Mouse (Mus musculus) 3134 (cell line): ENCODE measurements around the gene Cd28.

Source experiments
- DNase-seq: peaks from one replicate; pipeline ENCODE4 v3.0.0-alpha.2; 2011; ENCODE audit warnings: low spot score; ENCODE audit not compliant: insufficient read length; ENCODE audit errors: extremely low read depth

The Cd28 gene

DNA sequence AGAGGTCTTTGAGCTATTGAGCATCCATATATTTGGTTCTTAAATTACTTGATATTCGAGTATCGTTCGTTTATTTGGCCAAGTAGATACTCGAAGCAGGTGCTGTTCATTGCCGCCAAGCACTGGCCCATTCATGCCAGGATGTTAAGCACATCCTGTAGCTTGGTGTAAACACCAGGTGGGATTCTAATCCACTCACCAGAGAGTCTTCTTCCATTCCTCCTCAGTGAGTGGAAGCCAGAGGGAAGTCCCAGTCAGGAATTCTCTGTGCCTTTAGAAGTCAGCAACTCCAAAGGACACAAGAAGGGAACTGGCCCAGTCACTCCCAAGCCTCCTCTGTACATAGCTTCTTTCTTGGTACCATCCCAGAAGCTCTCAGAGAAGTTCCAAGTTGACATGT, at the start of gene Cd28:
Cd28 (plus strand) TSS at position 234 of the 400 bp plus-strand sequence.
- DNase-seq: no peak

GRCm38 (mm10) chr1:60667873-60668616, 48.6 kb upstream of the Cd28 start:
- DNase-seq: no peak

GRCm38 (mm10) chr1:60669048-60669447, 47.6 kb upstream of the Cd28 start:
- no peak for DNase-seq

GRCm38 (mm10) chr1:60669664-60670063, 46.9 kb upstream of the Cd28 start:
- no peak for DNase-seq

GRCm38 (mm10) chr1:60670172-60670571, 46.4 kb upstream of the Cd28 start:
- no peak for DNase-seq

DNA sequence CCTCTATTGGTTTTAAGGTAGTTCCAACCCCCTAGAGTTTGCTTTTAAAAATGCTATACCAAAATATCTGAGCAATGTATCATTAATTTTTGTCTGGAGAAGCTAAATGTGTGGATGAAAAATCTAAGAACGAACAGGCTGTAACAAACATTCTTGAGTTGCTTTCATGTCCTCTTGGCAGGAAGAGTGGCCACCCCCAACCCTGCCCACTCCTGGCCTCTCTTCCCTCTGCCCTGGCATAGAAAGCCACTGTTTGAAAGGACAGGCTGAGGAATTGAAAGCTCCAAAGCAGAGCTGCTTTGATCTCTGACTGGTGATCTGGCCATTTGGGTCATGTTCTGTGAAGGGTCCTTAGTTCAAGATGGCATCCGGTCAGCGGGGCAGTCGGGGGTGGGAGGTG, 32.8 kb upstream of the Cd28 start:
- DNase-seq: no peak

DNA sequence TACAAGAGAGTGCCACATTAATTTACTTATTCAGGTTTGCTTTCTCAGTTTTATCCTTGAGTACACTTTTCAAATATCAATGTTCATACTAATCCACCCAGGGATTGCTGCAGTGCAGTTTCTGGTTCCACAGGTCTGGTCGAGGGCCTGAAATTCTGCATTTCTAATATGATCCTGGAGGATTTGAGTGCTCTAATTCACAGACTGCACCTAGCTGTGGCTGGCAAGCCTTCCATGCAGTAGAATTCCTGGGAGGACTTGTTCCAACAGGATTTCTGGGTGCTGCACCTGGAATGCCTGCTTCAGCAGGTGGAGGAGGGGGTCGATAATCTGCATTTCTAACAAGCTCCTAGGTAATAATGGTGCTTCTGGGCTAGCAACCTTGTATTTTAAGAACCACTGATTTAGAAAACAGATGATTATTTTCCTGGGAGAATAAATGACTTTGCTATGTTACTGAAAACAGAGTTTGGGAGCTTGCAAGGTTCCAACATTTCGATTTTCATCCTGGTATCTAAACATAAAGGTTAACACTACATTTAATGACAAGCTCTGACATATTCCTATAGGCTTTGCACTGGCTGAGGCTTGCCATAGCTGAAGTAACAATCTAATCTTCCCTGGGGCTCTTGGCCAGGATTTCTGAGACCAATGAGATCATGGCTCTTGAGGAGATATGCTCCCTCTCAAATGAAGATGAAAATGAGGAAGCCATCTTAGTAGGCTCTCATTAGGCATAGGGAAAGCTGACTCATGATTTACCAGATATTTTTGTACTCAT, 20.3 kb upstream of the Cd28 start:
- no peak for DNase-seq

- peak; percentile 48 for DNase-seq
Measured at GRCm38 (mm10) chr1:60702641-60703040, 14.0 kb upstream of the Cd28 start.

DNA sequence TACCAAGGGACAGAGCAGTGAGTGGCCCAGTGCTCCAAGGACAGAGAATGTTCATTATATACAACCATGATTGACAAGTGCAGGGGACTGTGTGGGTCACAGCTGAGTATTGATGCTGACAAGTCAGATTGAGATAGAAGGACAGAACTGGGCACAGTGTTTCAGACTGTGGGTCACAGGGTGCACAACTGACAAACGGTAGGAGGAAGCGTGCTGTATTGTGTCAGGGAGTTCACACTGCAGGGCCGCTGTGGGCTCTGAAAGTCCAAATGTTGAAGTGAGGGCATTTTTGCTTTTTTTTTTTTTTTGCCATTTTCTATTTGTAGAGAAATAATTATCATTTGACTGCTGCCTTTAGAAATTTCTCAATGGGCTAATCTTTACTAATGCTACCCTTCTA, 3.4 kb upstream of the Cd28 start:
- no peak for DNase-seq

GRCm38 (mm10) chr1:60715651-60716196, 876 bp upstream of the Cd28 start:
- DNase-seq: no peak

DNA sequence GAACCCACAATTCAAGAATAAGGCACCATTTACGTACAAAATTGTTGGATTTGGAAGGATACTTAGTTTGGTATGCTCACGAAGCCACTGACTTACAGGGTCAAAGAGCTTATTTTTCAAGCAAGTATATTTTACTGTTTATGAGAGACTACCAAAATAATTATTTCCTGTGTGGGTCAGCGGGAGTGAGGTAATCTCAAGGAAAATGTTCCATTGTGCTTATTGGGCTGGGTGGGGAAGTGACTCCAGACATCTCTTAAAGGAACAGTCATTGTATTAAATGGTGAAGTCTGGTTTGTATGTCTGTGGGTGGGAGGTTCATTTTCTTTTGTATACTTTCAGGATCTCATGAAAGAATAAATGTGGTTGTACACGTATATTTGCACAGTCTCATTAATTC, 2.0 kb downstream of the Cd28 start:
- DNase-seq: no peak

- DNase-seq: no peak
Measured at GRCm38 (mm10) chr1:60723555-60723954, 7.0 kb downstream of the Cd28 start.

DNA sequence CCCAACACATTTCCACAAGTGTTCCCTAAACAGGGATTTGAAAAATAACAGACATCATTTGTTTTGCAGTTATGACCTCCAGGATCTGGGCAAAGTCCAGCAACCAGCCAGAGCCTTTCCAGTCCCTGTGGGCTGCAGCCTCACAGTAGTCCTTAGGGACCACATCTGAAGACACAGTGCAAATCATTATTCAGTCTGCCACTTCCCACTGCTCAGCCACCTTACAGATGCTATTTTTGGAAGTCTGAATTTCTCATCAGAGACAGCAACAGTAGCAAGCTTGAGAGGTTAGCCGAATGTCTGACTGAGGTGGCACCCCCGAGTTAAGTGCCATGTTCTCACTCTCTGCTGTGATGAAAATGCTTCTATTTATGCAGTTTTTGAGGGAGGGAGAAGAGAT, 15.3 kb downstream of the Cd28 start:
- DNase-seq: no peak

DNA sequence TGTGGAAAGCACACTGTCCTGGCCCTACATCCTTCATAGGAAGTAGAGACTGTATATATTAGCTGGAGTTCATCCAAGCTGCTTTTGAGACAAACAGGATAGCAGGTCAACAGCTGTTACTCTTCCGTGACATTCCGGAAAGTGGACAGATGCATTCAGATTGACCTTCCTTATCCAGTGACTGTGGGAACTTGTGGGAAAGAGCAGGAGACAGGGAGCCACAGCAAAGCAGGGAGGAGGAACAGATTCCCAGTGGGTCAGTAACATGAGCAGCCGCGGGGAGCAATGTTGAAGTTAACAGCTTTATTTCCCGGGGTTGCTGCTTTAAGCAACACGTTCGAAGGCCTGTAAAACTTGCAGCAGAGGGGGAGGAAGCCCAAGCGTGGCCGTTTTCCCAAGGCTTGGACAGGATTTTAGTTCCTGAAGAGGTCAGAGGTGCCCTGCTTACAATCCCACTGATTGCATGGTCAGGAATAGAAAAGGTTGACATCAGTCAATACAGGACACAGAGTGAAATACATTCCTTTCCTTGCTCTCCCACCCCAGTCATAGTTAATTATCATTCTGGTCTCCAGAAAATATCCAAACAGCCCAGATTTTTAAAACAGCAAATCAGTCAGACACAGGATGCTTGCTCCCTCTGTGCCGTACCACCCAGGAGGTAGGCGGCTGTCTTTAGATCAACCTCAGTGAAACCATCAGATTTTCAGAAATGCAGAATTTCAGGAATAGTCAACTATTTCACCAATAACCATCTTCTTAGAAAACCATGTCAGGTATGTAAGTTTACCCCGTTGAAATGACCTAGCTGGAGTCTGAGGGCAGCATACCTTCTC, 18.7 kb downstream of the Cd28 start:
- no peak for DNase-seq

DNA sequence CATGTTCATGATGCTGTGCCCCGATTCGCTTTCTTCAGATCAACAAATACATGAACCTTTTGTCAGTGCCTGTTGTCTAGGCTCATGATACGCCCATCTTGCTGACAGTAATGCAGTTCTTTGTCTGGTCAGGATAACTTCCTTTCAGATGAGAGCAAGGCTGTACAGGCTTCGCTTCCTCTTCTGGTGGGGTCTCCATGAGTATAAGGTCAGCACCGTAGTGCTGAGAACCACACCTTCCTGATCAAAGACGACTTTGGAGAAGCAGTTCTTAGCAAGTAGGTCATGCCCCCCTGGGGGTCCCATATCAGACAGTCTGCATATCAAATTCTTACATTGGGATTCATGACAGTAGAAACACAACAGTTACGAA, 19.3 kb downstream of the Cd28 start:
- no peak for DNase-seq

- DNase-seq: peak; percentile 31
Measured at GRCm38 (mm10) chr1:60744266-60744665, 27.7 kb downstream of the Cd28 start.

- no peak for DNase-seq
Measured at GRCm38 (mm10) chr1:60745664-60746063, 29.1 kb downstream of the Cd28 start.

GRCm38 (mm10) chr1:60746153-60746552, 29.6 kb downstream of the Cd28 start:
- DNase-seq: no peak

GRCm38 (mm10) chr1:60746856-60747255, 30.3 kb downstream of the Cd28 start:
- no peak for DNase-seq

DNA sequence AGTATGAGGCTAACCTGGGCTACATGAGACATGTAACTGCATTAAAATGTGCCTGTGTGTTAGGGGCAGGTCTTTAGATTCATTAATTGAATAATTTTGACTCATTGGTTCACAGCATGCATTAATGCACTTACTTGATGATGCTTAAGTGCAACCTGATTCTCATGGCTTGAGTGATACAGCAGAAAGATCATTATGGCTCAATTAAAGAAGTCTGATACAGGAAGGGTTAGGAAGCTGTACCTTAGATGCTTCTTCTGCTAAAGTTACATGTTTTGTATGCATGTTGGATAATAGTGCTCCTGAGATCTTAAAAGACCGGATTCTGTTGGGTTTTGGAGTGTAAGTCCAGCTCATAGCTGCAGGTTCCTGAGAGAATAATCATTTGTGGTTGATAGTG, 31.7 kb downstream of the Cd28 start:
- no peak for DNase-seq

DNA sequence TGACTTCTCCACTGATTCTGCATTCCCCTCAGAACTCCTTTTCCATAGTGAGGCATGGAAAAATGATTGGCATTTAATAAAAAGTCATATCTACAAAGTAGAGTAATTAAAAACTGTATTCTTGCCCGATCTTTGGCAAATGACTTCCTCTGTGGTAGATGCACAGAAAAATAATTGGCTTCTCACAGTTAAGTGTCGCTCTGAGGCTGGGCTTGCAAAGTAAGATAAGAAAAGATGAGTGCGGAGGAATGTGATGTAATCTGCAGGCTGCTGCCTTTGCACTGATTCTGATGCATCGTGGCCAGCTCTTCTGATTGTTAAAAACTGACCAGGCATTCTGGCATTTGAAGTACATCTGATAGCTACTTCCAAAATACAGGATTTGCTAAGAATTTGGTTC, 32.3 kb downstream of the Cd28 start:
- no peak for DNase-seq
